In genomic region chr4:133251214-133251613, GRCm38 (mm10) we compare ENCODE assay signal across 8 mouse cellular contexts. TPM values are rescaled to one million over a fixed set of nuclear protein-coding genes. Genes with fewer than 3 reads are reported as not detected.
DNase-seq lines count a peak whose midpoint lies in the region; ATAC-seq and TF ChIP-seq lines count a peak whose summit lies in the region.

No protein-coding gene starts in this region.

- no peak for TF ChIP-seq EP300 in liver, embryonic 14.5 days (IDR thresholded peaks at IDR 0.05; ENCODE audit: low read depth)

- TF ChIP-seq POLR2A in cerebellum, adult 2 months (IDR thresholded peaks at IDR 0.05; ENCODE audit: borderline replicate concordance, insufficient read depth, low read length) = no peak

- H3K9me3 ChIP-seq in hindbrain, embryonic 14.5 days (ENCODE audit: control insufficient read depth, low read length) = no peaks in the 10 kb centered on the region
- H3K9me3 ChIP-seq in liver, embryonic 14.5 days (ENCODE audit: control insufficient read depth, low read length) = no peaks in the 10 kb centered on the region

- H3K27me3 ChIP-seq in cerebellum, adult 2 months (ENCODE audit: control insufficient read depth, insufficient read depth, low read length) = no peaks in the 10 kb centered on the region
- H3K27me3 ChIP-seq in hindbrain, embryonic 14.5 days (ENCODE audit: control insufficient read depth, insufficient read depth, low read length) = peaks cover 72% of the 10 kb centered on the region
- H3K27me3 ChIP-seq in liver, embryonic 14.5 days (ENCODE audit: control insufficient read depth, insufficient read depth, low read length) = peaks cover 11% of the 10 kb centered on the region

- H3K4me3 ChIP-seq in cerebellum, adult 2 months (replicated peaks; ENCODE audit: insufficient read depth, low read depth, low read length) = peak overlapping the region; percentile 36
- H3K4me3 ChIP-seq in hindbrain, embryonic 14.5 days (replicated peaks; ENCODE audit: low read length) = peak overlapping the region; percentile 23
- H3K4me3 ChIP-seq in liver, embryonic 14.5 days (ENCODE audit: insufficient read depth in 1 of 2, low read depth in 2 of 2, low read length in 2 of 2) = peak overlapping the region in 1 of 2 experiments; percentile 18; a peak in 1 of 4 replicates

- peak overlapping the region; percentile 51 for H3K4me2 ChIP-seq in hindbrain, embryonic 14.5 days (replicated peaks)
- H3K4me2 ChIP-seq in liver, embryonic 14.5 days (ENCODE audit: low read depth) = peak overlapping the region; percentile 51

- peak overlapping the region; percentile 20; the same call in 1 of the 2 replicates for H3K9ac ChIP-seq in hindbrain, embryonic 14.5 days
- H3K9ac ChIP-seq in liver, embryonic 14.5 days (replicated peaks) = no peak overlapping the region

- no peak for TF ChIP-seq CTCF in cerebellum, adult 2 months (IDR thresholded peaks at IDR 0.05; ENCODE audit: borderline replicate concordance, insufficient read depth, low read depth, low read length)
- TF ChIP-seq CTCF in liver, embryonic 14.5 days (IDR thresholded peaks at IDR 0.05; ENCODE audit: low read depth) = no peak

- H3K36me3 ChIP-seq in hindbrain, embryonic 14.5 days (replicated peaks; ENCODE audit: control insufficient read depth, insufficient read depth) = no peaks in the 10 kb centered on the region
- H3K36me3 ChIP-seq in liver, embryonic 14.5 days (replicated peaks; ENCODE audit: control insufficient read depth, insufficient read depth, low read depth) = no peaks in the 10 kb centered on the region

- H3K27ac ChIP-seq in cerebellum, adult 2 months (ENCODE audit: insufficient read depth, low read length) = no peak overlapping the region
- H3K27ac ChIP-seq in hindbrain, embryonic 14.5 days = no peak overlapping the region
- H3K27ac ChIP-seq in liver, embryonic 14.5 days = no peak overlapping the region

- peak; percentile 24 to 46 for DNase-seq in cerebellum, adult 2 months
- no peak for DNase-seq in cerebellum, adult 9-10 months
- DNase-seq in lung, postnatal 10 days = peak; percentile 38
- no peak for DNase-seq in lung, postnatal 4 days
- no peak for DNase-seq in hindbrain, embryonic 14.5 days (ENCODE audit: low spot score)
- DNase-seq in liver, embryonic 14.5 days (ENCODE audit: low read depth in 3 of 3, low spot score in 3 of 3) = no peak
- DNase-seq in MN1 (ENCODE audit: low spot score) = no peak
- DNase-seq in right cerebral cortex, postnatal 36 days (ENCODE audit: low spot score in 2 of 2) = no peak

- ATAC-seq in hindbrain, embryonic 14.5 days (ENCODE audit: low FRiP score) = no peak
- ATAC-seq in liver, embryonic 14.5 days (ENCODE audit: insufficient read depth) = no peak

- WGBS in cerebellum, adult 2 months = 15% methylated on average over 31 of the region's 31 CpGs
- 2% methylated on average over 31 of the region's 31 CpGs for WGBS in hindbrain, embryonic 14.5 days
- 37% methylated on average over 31 of the region's 31 CpGs for WGBS in liver, embryonic 14.5 days (ENCODE audit: insufficient replicate concordance)

- H3K4me1 ChIP-seq in cerebellum, adult 2 months (ENCODE audit: control insufficient read depth, insufficient read depth, low read length) = no peaks in the 10 kb centered on the region
- peaks cover 8% of the 10 kb centered on the region for H3K4me1 ChIP-seq in hindbrain, embryonic 14.5 days (replicated peaks; ENCODE audit: control insufficient read depth, insufficient read depth, low read length)
- H3K4me1 ChIP-seq in liver, embryonic 14.5 days (replicated peaks; ENCODE audit: control insufficient read depth in 2 of 2, insufficient read depth in 2 of 2, low read length in 1 of 2) = peaks cover 19 to 26% of the 10 kb centered on the region in 2 experiments

RNA-seq across cellular contexts. Expression of gene Map3k6, which starts 10.6 kb away (rescaled TPM):
- polyA plus RNA-seq in cerebellum, adult 2 months (2012; rRNA removed) = 4.0 and 4.7 TPM in 2 replicates
- polyA plus RNA-seq in hindbrain, embryonic 14.5 days (2014; fragmentation: Nextera tagmentation; extraction: Ambion mirVana) = 1.7 and 3.0 TPM in 2 replicates
- 2.0 and 2.4 TPM in 2 replicates for polyA plus RNA-seq in liver, embryonic 14.5 days (2012; rRNA removed)
- 1.2 and 1.5 TPM in 2 replicates for polyA plus RNA-seq in liver, embryonic 14.5 days (2014; fragmentation: Nextera tagmentation; extraction: Ambion mirVana)

RNA-seq across cellular contexts. Expression of gene Sytl1, which starts 11.7 kb away (rescaled TPM):
- 0.59 and 0.60 TPM in 2 replicates for polyA plus RNA-seq in cerebellum, adult 2 months (2012; rRNA removed)
- 0.26 and 0.43 TPM in 2 replicates for polyA plus RNA-seq in hindbrain, embryonic 14.5 days (2014; fragmentation: Nextera tagmentation; extraction: Ambion mirVana)
- polyA plus RNA-seq in liver, embryonic 14.5 days (2012; rRNA removed) = 0.52 and 0.56 TPM in 2 replicates
- 0.48 and 0.80 TPM in 2 replicates for polyA plus RNA-seq in liver, embryonic 14.5 days (2014; fragmentation: Nextera tagmentation; extraction: Ambion mirVana)

RNA-seq across cellular contexts. Expression of gene Tmem222, which starts 26.4 kb away (rescaled TPM):
- 152 and 153 TPM in 2 replicates for polyA plus RNA-seq in cerebellum, adult 2 months (2012; rRNA removed)
- 119 and 121 TPM in 2 replicates for polyA plus RNA-seq in hindbrain, embryonic 14.5 days (2014; fragmentation: Nextera tagmentation; extraction: Ambion mirVana)
- polyA plus RNA-seq in liver, embryonic 14.5 days (2012; rRNA removed) = 31.6 and 35.3 TPM in 2 replicates
- 36.4 and 38.7 TPM in 2 replicates for polyA plus RNA-seq in liver, embryonic 14.5 days (2014; fragmentation: Nextera tagmentation; extraction: Ambion mirVana)

RNA-seq across cellular contexts. Expression of gene Gpr3, which starts 38.9 kb away (rescaled TPM):
- polyA plus RNA-seq in cerebellum, adult 2 months (2012; rRNA removed) = 10.1 and 10.9 TPM in 2 replicates
- 1.5 and 2.3 TPM in 2 replicates for polyA plus RNA-seq in hindbrain, embryonic 14.5 days (2014; fragmentation: Nextera tagmentation; extraction: Ambion mirVana)
- 0.02 TPM in 1 of 2 replicates, not detected in the other for polyA plus RNA-seq in liver, embryonic 14.5 days (2012; rRNA removed)
- polyA plus RNA-seq in liver, embryonic 14.5 days (2014; fragmentation: Nextera tagmentation; extraction: Ambion mirVana) = not detected in 2 replicates

RNA-seq across cellular contexts. Expression of gene Cd164l2, which starts 39.3 kb away (rescaled TPM):
- 7.4 and 10.9 TPM in 2 replicates for polyA plus RNA-seq in cerebellum, adult 2 months (2012; rRNA removed)
- 2.2 TPM in 2 replicates for polyA plus RNA-seq in hindbrain, embryonic 14.5 days (2014; fragmentation: Nextera tagmentation; extraction: Ambion mirVana)
- 0.05 and 0.06 TPM in 2 replicates for polyA plus RNA-seq in liver, embryonic 14.5 days (2012; rRNA removed)
- polyA plus RNA-seq in liver, embryonic 14.5 days (2014; fragmentation: Nextera tagmentation; extraction: Ambion mirVana) = not detected in 2 replicates

Comparison
In these comparisons a context has a peak if more than half of its experiments do, and no peak if none do; other contexts are left out.
1. DNase-seq: peak in cerebellum, adult 2 months (2 of 2) and lung, postnatal 10 days (single experiment); none in cerebellum, adult 9-10 months (single experiment), lung, postnatal 4 days (0 of 2), hindbrain, embryonic 14.5 days (single experiment), liver, embryonic 14.5 days (0 of 3), MN1 (single experiment) and right cerebral cortex, postnatal 36 days (0 of 2).